Mouse (Mus musculus): ENCODE results near the gene Ankrd26. TPM values are rescaled to one million over a fixed set of nuclear protein-coding genes. Genes with fewer than 3 reads are reported as not detected.

Ankrd26 gene
- polyA plus RNA-seq, 1 experiment: 1.6 TPM

Other genes with a start within 250 kb of the Ankrd26 start
- 10.3 and 14.0 TPM in 2 replicates for gene Bms1, start 142.8 kb downstream of the Ankrd26 start, polyA plus RNA-seq (2012; ENCODE audit: insufficient read depth, insufficient read length, missing spikeins)
- gene Zfp248, start 106.7 kb downstream of the Ankrd26 start, polyA plus RNA-seq (2012; ENCODE audit: insufficient read depth, insufficient read length, missing spikeins): 0.63 and 0.75 TPM in 2 replicates
- 1.3 and 1.5 TPM in 2 replicates for gene Zfp9, start 82.9 kb downstream of the Ankrd26 start, polyA plus RNA-seq (2012; ENCODE audit: insufficient read depth, insufficient read length, missing spikeins)

Data from brown adipose tissue, adult 24 weeks (tissue).